Mouse (Mus musculus) lung, embryonic 14.5 days (tissue): ENCODE measurements around the gene Sncb. TPM values are rescaled to one million over a fixed set of nuclear protein-coding genes. Genes with fewer than 3 reads are reported as not detected.

Experiments
- ATAC-seq: fragments of 200-750 bp; cut with Nextera tagmentation; 2 replicates; pipeline ENCODE4 v1.8.0; 2017; ENCODE audit warnings: mild to moderate bottlenecking, moderate TSS enrichment, moderate library complexity; ENCODE audit not compliant: insufficient read depth
- DNase-seq: peaks from one replicate; pipeline ENCODE4 v3.0.0-alpha.2; 2015
- H3K27ac ChIP-seq: fragments of 300-500 bp; sonication (generic); 2 replicates; pipeline ENCODE4 v1.5.1; 2014; ENCODE audit warnings: low read depth, mild to moderate bottlenecking, moderate library complexity
- H3K27me3 ChIP-seq: fragments of 300-500 bp; sonication (generic); 2 replicates; pipeline ENCODE4 v1.6.1; 2014; ENCODE audit warnings: low read length, control low read depth; ENCODE audit not compliant: insufficient read depth
- H3K36me3 ChIP-seq: fragments of 300-500 bp; sonication (generic); 2 replicates; pipeline ENCODE4 v1.6.1; 2014; ENCODE audit warnings: control low read depth; ENCODE audit not compliant: insufficient read depth
- H3K4me1 ChIP-seq: fragments of 300-500 bp; sonication (generic); 2 replicates; pipeline ENCODE4 v1.6.1; 2014; ENCODE audit warnings: antibody characterized with exemption, control low read depth; ENCODE audit not compliant: insufficient read depth
- H3K4me2 ChIP-seq: fragments of 300-500 bp; sonication (generic); 2 replicates; pipeline ENCODE4 v1.6.1; 2014; ENCODE audit warnings: mild to moderate bottlenecking
- H3K4me3 ChIP-seq: fragments of 300-500 bp; sonication (generic); 2 replicates; pipeline ENCODE4 v1.5.1; 2014; ENCODE audit warnings: low read depth, low read length
- H3K9ac ChIP-seq: fragments of 300-500 bp; sonication (generic); 2 replicates; pipeline ENCODE4 v1.6.1; 2014
- H3K9me3 ChIP-seq: fragments of 300-500 bp; sonication (generic); 2 replicates; pipeline ENCODE4 v1.6.1; 2016; ENCODE audit warnings: low read depth, low read length, control low read depth
- CTCF ChIP-seq: IDR thresholded peaks from 2 replicates; pipeline ENCODE4 v1.5.1; 2016; ENCODE audit warnings: antibody characterized with exemption, low read depth
- WGBS: fragments of 180-500 bp; shearing (Covaris S2); extraction: QIAGEN DNeasy Blood & Tissue Kit; methylation state at CpG from one replicate; pipeline ENCODE4 v1.1.7; 2014; 5-methylcytosine and 5-hydroxymethylcytosine counted together
- polyA plus RNA-seq: library from polyadenylated mRNA; unstranded; fragments of >200 nt; fragmentation: Nextera tagmentation; extraction: Ambion mirVana; gene quantifications from 2 replicates; pipeline ENCODE4 v1.2.1, GENCODE M21; 2014

Sncb gene
- polyA plus RNA-seq, 1 experiment from 2014 or later = not detected

DNA sequence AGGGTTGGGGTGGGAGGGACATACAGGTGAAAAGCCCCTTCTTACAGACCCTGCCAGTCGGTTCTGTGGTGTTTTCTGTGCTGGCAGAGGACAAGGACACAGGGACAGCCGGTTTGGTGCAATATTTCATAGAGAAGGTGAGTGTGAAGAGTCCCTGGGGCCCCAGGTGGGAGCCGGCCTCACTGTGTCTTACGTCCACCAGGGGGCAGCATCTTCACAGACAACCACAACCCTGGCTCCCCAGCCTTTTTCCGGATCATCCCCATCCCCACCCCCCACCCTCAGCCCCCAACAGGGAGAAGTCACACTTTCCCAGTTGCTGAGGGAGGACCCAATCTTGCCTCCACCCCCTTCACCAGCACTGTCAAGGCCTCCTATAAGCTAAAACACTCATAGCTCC is 49.5 kb downstream of the Sncb start:
- peak; percentile 59 for DNase-seq
- WGBS = 0% methylated on average over 5 of the region's 5 CpGs
- H3K4me1 ChIP-seq = no peaks in the 10 kb centered on the region
- TF ChIP-seq CTCF = peak; percentile 77
- no peak overlapping the region for H3K4me3 ChIP-seq
- no peak for ATAC-seq
- H3K36me3 ChIP-seq = no peaks in the 10 kb centered on the region
- H3K9me3 ChIP-seq = no peaks in the 10 kb centered on the region
- no peaks in the 10 kb centered on the region for H3K27me3 ChIP-seq
- no peak overlapping the region for H3K4me2 ChIP-seq
- H3K9ac ChIP-seq = no peak overlapping the region
- no peak overlapping the region for H3K27ac ChIP-seq

DNA sequence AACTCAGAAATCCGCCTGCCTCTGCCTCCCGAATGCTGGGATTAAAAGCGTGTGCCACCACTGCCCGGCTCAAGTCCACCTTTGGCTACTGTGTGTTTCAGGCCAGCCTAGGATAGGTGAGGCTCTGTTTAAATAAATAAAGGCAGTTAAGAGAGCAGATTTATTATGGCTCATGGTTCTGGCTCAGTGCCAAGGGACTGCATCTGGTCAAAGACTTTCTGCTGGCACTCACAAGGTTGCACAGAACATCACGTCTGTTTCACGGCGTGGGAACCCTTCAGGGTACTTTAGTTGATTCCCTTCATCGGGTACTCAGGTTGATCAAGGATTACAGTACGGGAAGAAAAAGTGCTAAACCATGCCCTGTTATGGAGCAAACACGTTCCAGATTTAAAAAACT is 51.4 kb downstream of the Sncb start:
- Histone ChIP-seq H3K27me3 (no peaks in the 10 kb centered on the region), H3K4me2 (no peak overlapping the region), H3K4me1 (no peaks in the 10 kb centered on the region), H3K4me3 (no peak overlapping the region), H3K36me3 (no peaks in the 10 kb centered on the region), H3K9ac (no peak overlapping the region), H3K9me3 (no peaks in the 10 kb centered on the region), H3K27ac (no peak overlapping the region)
- ATAC-seq (no peak), DNase-seq (peak; percentile 23)
- WGBS = 69% methylated on average over 10 of the region's 10 CpGs
- no peak for TF ChIP-seq CTCF

GRCm38 (mm10) chr13:54714393-54714792 is 52.0 kb downstream of the Sncb start:
- no peaks in the 10 kb centered on the region for H3K9me3 ChIP-seq
- no peaks in the 10 kb centered on the region for H3K27me3 ChIP-seq
- no peaks in the 10 kb centered on the region for H3K36me3 ChIP-seq
- no peak for ATAC-seq
- no peak for DNase-seq
- H3K4me1 ChIP-seq = no peaks in the 10 kb centered on the region
- H3K27ac ChIP-seq = no peak overlapping the region
- 0 out of 2 replicates have a peak, but pooled peaks have one; percentile 26 for TF ChIP-seq CTCF
- no peak overlapping the region for H3K4me2 ChIP-seq
- H3K4me3 ChIP-seq = no peak overlapping the region
- 43% methylated on average over 4 of the region's 4 CpGs for WGBS
- H3K9ac ChIP-seq = no peak overlapping the region

- no peak overlapping the region for H3K4me2 ChIP-seq
- DNase-seq (no peak), ATAC-seq (no peak)
- no peaks in the 10 kb centered on the region for H3K9me3 ChIP-seq
- TF ChIP-seq CTCF = no peak
- no peak overlapping the region for H3K4me3 ChIP-seq
- no peaks in the 10 kb centered on the region for H3K27me3 ChIP-seq
- 65% methylated on average over 3 of the region's 3 CpGs for WGBS
- H3K4me1 ChIP-seq = no peaks in the 10 kb centered on the region
- H3K36me3 ChIP-seq = no peaks in the 10 kb centered on the region
- no peak overlapping the region for H3K9ac ChIP-seq
- H3K27ac ChIP-seq = no peak overlapping the region
These were observed 55.5 kb downstream of the Sncb start for GRCm38 (mm10) chr13:54710866-54711265.

Other genes with a start within 250 kb of the Sncb start
- gene 4833439L19Rik, start 201.2 kb downstream of the Sncb start, polyA plus RNA-seq = 137 and 145 TPM in 2 replicates
- 23.8 and 28.2 TPM in 2 replicates for gene Arl10, start 191.6 kb downstream of the Sncb start, polyA plus RNA-seq
- 70.2 and 84.2 TPM in 2 replicates for gene Nop16, start 176.5 kb downstream of the Sncb start, polyA plus RNA-seq
- gene Higd2a, start 176.4 kb downstream of the Sncb start, polyA plus RNA-seq = 167 and 171 TPM in 2 replicates
- 32.2 and 34.1 TPM in 2 replicates for gene Cltb, start 155.3 kb downstream of the Sncb start, polyA plus RNA-seq
- 103 and 106 TPM in 2 replicates for gene Faf2, start 144.8 kb downstream of the Sncb start, polyA plus RNA-seq
- 59.9 and 63.4 TPM in 2 replicates for gene Rnf44, start 72.7 kb downstream of the Sncb start, polyA plus RNA-seq
- gene Cdhr2, start 65.1 kb downstream of the Sncb start, polyA plus RNA-seq = 0.04 TPM in 1 of 2 replicates, not detected in the other
- 0.34 and 0.53 TPM in 2 replicates for gene Gprin1, start 16.7 kb downstream of the Sncb start, polyA plus RNA-seq
- not detected in 2 replicates for gene Eif4e1b, start 17.4 kb upstream of the Sncb start, polyA plus RNA-seq
- gene Tspan17, start 22.8 kb upstream of the Sncb start, polyA plus RNA-seq = 6.5 and 8.7 TPM in 2 replicates
- 6.5 and 7.5 TPM in 2 replicates for gene Unc5a, start 182.8 kb upstream of the Sncb start, polyA plus RNA-seq